Mouse (Mus musculus): Measurements from ENCODE around the gene Pdzd8.

Gene Pdzd8

GRCm38 (mm10) chr19:59276354-59276753, 69.2 kb downstream of the Pdzd8 start:
- in situ Hi-C loops (cut with MboI, MseI) = no loop called here

GRCm38 (mm10) chr19:59273190-59273589, 72.4 kb downstream of the Pdzd8 start:
- in situ Hi-C loops (cut with MboI, MseI) = no loop called here

- in situ Hi-C loops (cut with MboI, MseI) = no loop called here
These were observed 78.1 kb downstream of the Pdzd8 start for GRCm38 (mm10) chr19:59267417-59267963.

- in situ Hi-C loops (cut with MboI, MseI) = no loop called here
These were observed 79.7 kb downstream of the Pdzd8 start for GRCm38 (mm10) chr19:59265907-59266306.

GRCm38 (mm10) chr19:59264838-59265532, 80.6 kb downstream of the Pdzd8 start:
- in situ Hi-C loops (cut with MboI, MseI) = no loop called here

- in situ Hi-C loops (cut with MboI, MseI) = no loop called here
These were observed 82.4 kb downstream of the Pdzd8 start for GRCm38 (mm10) chr19:59263171-59263570.

- in situ Hi-C loops (cut with MboI, MseI) = no loop called here
These were observed 84.0 kb downstream of the Pdzd8 start for GRCm38 (mm10) chr19:59261604-59262003.

GRCm38 (mm10) chr19:59260718-59261442, 84.7 kb downstream of the Pdzd8 start, which contains the start of gene Slc18a2:
Gene Slc18a2, plus strand, starts transcription at chr19:59260896.
- in situ Hi-C loops (cut with MboI, MseI) = no loop called here

- in situ Hi-C loops (cut with MboI, MseI) = no loop called here
These were observed 85.9 kb downstream of the Pdzd8 start for GRCm38 (mm10) chr19:59259633-59260032.

- in situ Hi-C loops (cut with MboI, MseI) = no loop called here
These were observed 92.9 kb downstream of the Pdzd8 start for GRCm38 (mm10) chr19:59252651-59253050.

GRCm38 (mm10) chr19:59248553-59249286, 96.9 kb downstream of the Pdzd8 start:
- in situ Hi-C loops (cut with MboI, MseI) = no loop called here

- in situ Hi-C loops (cut with MboI, MseI) = no loop called here
These were observed 97.4 kb downstream of the Pdzd8 start for GRCm38 (mm10) chr19:59248144-59248543.

Measured in T-helper 1 cell (primary cell).